Mouse (Mus musculus) ES-E14 (cell line): ENCODE results near the gene Hoxd11.

Experiments used
- CHD2 ChIP-seq: IDR thresholded peaks from 2 replicates; pipeline ENCODE4 v1.6.1; 2014; ENCODE audit warnings: mild to moderate bottlenecking, low read depth, low read length, inconsistent platforms
- HCFC1 ChIP-seq: IDR thresholded peaks from 2 replicates; pipeline ENCODE4 v1.6.1; 2012; ENCODE audit warnings: low read length, inconsistent platforms, borderline replicate concordance; ENCODE audit not compliant: insufficient read depth

DNA sequence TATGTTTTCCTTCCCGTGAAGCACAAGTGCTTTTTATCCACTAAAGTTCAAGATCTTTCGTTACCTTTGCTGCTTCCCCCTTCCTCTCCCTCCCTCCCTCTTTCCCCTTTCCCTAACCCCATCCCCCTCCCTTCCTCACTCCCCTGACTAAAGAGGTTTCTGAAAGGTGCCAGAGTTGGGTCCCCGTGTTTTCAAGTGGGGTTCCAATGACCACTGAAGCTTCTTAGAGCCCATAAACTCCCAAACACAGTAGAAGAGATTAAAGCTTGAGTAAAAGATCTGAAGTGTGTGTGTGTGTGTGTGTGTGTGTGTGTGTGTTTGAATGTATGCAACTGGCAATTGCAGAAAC is 10.2 kb upstream of the Hoxd11 start:
- TF ChIP-seq HCFC1 (no peak), CHD2 (no peak)
